Mouse (Mus musculus) forebrain, postnatal 0 days (tissue): ENCODE results near the gene AL607142.1. TPM values are rescaled to one million over a fixed set of nuclear protein-coding genes. Genes with fewer than 3 reads are reported as not detected.

Source experiments
- ATAC-seq: fragments of 200-750 bp; cut with Nextera tagmentation; 2 replicates; pipeline ENCODE4 v1.8.0; 2017; ENCODE audit warnings: mild to moderate bottlenecking, moderate library complexity
- DNase-seq: peaks from one replicate; pipeline ENCODE4 v3.0.0-alpha.2; 2015
- H3K27ac ChIP-seq: fragments of 300-500 bp; sonication (generic); 2 replicates; pipeline ENCODE4 v1.5.1; 2014; ENCODE audit warnings: low read depth, mild to moderate bottlenecking, antibody characterized with exemption, low read length, moderate library complexity, mixed read lengths
- H3K27me3 ChIP-seq: fragments of 300-500 bp; sonication (generic); 2 replicates; pipeline ENCODE4 v1.6.1; 2014; ENCODE audit warnings: mild to moderate bottlenecking, low read length, mixed read lengths; ENCODE audit not compliant: insufficient read depth
- H3K36me3 ChIP-seq: fragments of 300-500 bp; sonication (generic); 2 replicates; pipeline ENCODE4 v1.6.1; 2014; ENCODE audit warnings: mild to moderate bottlenecking, moderate library complexity; ENCODE audit not compliant: insufficient read depth
- H3K4me1 ChIP-seq: fragments of 300-500 bp; sonication (generic); 2 replicates; pipeline ENCODE4 v1.6.1; 2014; ENCODE audit warnings: antibody characterized with exemption; ENCODE audit not compliant: insufficient read depth
- H3K4me2 ChIP-seq: fragments of 300-500 bp; sonication (generic); 2 replicates; pipeline ENCODE4 v1.6.1; 2014; ENCODE audit warnings: low read depth, mild to moderate bottlenecking, moderate library complexity
- H3K4me3 ChIP-seq: fragments of 300-500 bp; sonication (generic); 2 replicates; pipeline ENCODE4 v1.5.1; 2014; ENCODE audit warnings: low read depth, low read length, mixed read lengths
- H3K9ac ChIP-seq: fragments of 300-500 bp; sonication (generic); 2 replicates; pipeline ENCODE4 v1.6.1; 2014; ENCODE audit warnings: mild to moderate bottlenecking
- H3K9me3 ChIP-seq: fragments of 300-500 bp; sonication (generic); 2 replicates; pipeline ENCODE4 v1.6.1; 2016; ENCODE audit warnings: low read length
- CTCF ChIP-seq: sonication (generic); IDR thresholded peaks from 2 replicates; pipeline ENCODE4 v1.5.1; 2016; ENCODE audit warnings: antibody characterized with exemption, control low read depth, low read depth
- WGBS: fragments of 180-500 bp; shearing (Covaris S2); extraction: QIAGEN DNeasy Blood & Tissue Kit; methylation state at CpG from one replicate; pipeline ENCODE4 v1.1.7; 2014; 5-methylcytosine and 5-hydroxymethylcytosine counted together
- polyA plus RNA-seq: library from polyadenylated mRNA; unstranded; fragments of >200 nt; fragmentation: Nextera tagmentation; extraction: Ambion mirVana; gene quantifications from 2 replicates; pipeline ENCODE4 v1.2.1, GENCODE M21; 2015
- total RNA-seq: library from RNA; depleted of rRNA; stranded (reverse); fragments of >200 nt; gene quantifications from 2 replicates; pipeline ENCODE4 v1.2.3, GENCODE M21; 2014

AL607142.1 gene
- total and polyA plus RNA-seq, 2 experiments from 2014 or later: not detected

DNA sequence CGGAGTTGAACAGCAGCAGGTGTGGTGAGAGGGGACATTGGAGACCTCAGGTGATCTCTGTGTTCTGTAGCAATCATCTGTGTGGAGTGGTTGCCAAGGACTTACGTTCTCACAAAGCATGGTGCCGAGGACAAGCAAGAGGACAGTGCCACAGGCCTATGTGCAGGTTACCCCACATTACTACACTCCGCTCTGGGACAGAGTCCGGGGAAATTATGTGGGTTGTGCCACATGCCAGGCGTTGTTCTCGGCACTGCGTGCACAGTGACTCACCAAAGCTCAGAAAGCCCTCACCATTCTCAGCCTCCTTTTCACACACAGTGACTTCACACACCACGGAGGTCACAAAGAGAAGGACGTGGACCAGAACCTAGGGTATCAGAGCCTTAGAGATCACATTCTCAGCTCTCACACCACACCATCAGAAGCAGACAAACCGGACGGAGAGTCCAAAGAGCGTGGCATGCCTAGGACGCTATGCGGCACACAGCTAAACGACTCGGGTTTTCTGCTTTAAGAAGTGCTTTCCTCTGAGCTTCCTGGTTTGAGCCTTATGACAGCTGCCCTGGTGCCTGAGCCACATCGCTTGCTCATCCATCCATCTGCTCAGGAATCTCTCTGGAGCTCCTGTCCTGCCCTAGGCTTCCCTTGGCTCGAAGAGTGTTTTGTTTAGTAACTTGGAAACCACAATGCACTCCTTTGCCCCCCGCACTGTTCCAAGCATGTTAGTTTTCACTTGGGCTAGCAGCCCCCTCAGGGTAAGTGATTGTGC is 1.3 kb upstream of the AL607142.1 start:
- H3K27me3 ChIP-seq: no peaks in the 10 kb centered on the region
- 89% methylated on average over 20 of the region's 20 CpGs for WGBS
- H3K9ac ChIP-seq: no peak overlapping the region
- H3K27ac ChIP-seq: no peak overlapping the region
- H3K4me1 ChIP-seq: no peaks in the 10 kb centered on the region
- H3K36me3 ChIP-seq: no peaks in the 10 kb centered on the region
- H3K9me3 ChIP-seq: no peaks in the 10 kb centered on the region
- DNase-seq (no peak), ATAC-seq (no peak)
- TF ChIP-seq CTCF: no peak
- no peak overlapping the region for H3K4me2 ChIP-seq
- H3K4me3 ChIP-seq: no peak overlapping the region

DNA sequence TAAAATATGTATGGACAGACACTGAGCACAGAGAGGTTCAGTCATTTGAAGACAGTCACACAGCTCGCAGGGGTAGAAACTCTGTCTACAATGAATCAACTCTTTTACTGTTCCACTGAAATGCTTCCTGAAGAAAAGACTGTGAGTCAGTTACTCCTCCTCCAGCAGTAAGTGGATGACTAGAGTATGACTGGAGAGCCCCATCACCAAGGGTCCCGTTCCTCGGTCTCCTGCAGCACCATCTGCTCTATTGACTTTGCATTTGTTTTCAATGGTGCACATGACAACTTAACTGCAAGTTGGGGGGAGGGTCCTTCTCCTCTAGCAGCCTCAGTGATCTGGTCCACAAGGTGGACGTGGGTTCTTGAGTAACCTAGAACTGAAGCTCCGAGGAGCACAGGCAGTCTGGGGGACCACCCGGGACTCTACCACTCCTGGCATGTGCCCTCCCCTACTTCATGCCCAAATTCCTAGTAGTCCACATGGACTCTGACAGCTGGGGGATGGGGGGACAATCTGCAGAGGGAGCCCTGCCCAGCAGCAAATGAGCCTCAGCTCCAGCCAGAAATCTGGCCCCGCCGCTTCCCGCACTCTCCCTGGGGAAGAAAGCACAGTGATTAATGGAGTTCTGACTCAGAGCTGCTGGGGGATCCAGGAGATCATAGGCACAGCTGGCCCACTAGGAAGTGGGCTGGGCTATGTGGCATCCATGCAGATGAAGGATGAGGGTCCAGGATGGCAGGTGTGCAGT is 2.2 kb downstream of the AL607142.1 start:
- no peak for TF ChIP-seq CTCF
- Histone ChIP-seq H3K4me3 (no peak overlapping the region), H3K9ac (no peak overlapping the region), H3K27ac (no peak overlapping the region), H3K36me3 (no peaks in the 10 kb centered on the region), H3K4me1 (no peaks in the 10 kb centered on the region), H3K4me2 (no peak overlapping the region), H3K27me3 (no peaks in the 10 kb centered on the region), H3K9me3 (no peaks in the 10 kb centered on the region)
- DNase-seq: no peak
- WGBS: 81% methylated on average over 9 of the region's 9 CpGs
- ATAC-seq: peak; percentile 28

DNA sequence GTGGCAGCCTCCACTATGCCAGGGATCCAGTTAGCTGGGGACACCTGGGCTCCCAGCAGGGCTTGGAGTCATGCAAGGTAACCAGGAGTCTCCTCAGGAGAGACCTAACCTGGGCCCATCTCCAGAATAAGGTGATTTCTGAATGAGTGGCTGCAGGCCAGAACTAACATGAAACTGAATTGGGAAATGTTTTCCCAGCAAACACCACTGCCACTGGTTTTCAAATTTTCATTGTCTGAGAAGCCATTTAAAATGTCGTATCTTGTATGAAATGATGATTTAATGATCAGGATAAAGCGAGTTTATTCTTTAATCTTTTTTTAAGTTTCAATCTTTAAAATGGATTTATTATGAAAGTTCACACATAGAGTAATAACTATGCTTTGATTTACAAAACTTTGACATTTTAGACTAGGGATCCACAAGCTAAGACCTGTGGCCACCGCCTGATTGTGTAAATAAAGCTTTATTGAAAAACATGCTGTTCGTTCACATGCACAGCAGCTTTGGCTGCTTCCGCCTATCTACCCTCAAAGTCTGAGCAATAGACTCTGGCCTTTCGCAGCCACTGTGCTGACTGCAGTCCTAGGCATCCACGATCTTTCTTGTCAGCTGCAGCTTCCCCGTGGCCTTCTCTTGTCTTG is 2.9 kb downstream of the AL607142.1 start:
- Histone ChIP-seq H3K27me3 (no peaks in the 10 kb centered on the region), H3K36me3 (no peaks in the 10 kb centered on the region), H3K9ac (no peak overlapping the region), H3K4me2 (no peak overlapping the region), H3K27ac (no peak overlapping the region), H3K9me3 (no peaks in the 10 kb centered on the region), H3K4me3 (no peak overlapping the region), H3K4me1 (no peaks in the 10 kb centered on the region)
- no peak for TF ChIP-seq CTCF
- DNase-seq (no peak), ATAC-seq (no peak)
- WGBS: 85% methylated on average over 8 of the region's 8 CpGs

DNA sequence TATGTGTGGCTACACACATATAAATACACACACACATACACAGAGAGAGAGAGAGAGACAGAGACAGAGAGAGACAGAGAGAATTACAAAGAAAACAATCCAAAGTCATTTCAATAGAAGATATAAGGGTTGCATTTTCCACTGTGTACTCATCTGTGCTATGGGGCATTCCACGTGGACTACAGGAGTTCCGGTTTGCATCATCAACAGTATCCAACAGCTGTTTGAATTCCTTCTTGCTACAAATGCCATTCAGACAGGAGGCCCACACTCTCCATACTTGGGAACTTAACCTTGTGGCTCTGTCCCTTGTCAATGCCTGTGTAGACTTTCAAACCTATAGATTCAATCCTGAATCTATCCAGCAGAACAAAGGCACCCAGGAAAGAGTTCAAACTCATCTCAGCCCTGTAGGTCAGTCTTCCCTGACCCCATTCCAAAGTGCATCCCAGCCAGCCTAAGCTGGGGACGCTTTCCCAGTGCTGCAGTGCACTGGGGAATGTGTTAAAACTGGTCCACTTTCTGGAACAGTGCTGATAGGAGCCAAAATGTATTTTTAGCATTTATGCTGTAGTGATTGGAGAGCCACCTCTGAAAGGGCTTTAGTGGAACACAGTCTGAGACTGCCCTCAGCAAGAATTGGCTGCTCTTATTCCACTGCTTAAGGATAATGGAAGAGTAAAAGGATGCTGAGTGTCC is 4.2 kb downstream of the AL607142.1 start:
- Histone ChIP-seq H3K4me3 (no peak overlapping the region), H3K4me2 (no peak overlapping the region)
- WGBS: 80% methylated on average over 3 of the region's 3 CpGs

DNA sequence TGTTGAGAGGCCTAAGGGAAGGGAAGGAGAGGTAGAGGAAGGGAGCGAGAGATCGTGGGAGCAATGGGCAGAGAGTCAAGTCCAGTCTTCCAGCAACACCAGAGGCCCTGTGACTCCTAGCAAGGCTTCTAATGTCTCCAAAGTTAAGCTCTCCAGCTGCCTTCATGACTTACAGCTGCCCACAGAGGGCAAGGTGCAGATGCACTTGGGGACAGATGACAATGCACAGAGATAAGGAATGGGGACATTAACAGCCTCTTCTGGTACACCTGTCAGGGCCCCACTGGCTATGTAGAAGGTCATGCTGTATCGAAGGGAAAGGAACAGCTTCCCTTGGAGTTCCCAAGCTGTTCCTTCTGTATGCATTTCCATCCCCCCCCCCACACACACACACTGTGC is 4.8 kb downstream of the AL607142.1 start:
- ATAC-seq: no peak
- no peak overlapping the region for H3K27ac ChIP-seq

More for the DNA sequence above, 4.2 kb downstream of the AL607142.1 start:
- Histone ChIP-seq H3K4me1 (no peaks in the 10 kb centered on the region), H3K9ac (no peak overlapping the region), H3K27ac (no peak overlapping the region), H3K9me3 (no peaks in the 10 kb centered on the region), H3K27me3 (no peaks in the 10 kb centered on the region), H3K36me3 (no peaks in the 10 kb centered on the region)
- TF ChIP-seq CTCF: no peak
- ATAC-seq: no peak
- DNase-seq: no peak

DNA sequence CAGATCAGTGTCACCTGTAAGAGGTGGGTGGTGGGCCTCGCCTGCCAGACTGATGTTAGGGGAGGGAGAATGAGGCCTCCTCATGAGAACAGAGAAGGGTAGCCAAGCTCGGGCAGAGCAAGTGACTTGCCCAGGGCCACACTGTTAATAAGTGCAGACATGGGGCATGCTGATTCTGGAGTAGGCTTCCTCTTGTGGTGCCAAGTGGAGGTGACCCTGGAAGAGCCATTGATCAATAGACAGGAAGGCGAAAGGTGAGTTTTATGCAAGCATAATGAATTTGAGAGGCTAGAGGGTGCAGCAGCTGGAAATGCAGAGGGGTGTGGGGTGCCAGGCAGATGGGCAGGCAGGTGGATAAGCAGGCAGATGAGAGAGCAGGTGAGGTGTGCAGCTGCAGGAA is 6.6 kb downstream of the AL607142.1 start:
- TF ChIP-seq CTCF: no peak
- no peak overlapping the region for H3K4me2 ChIP-seq
- H3K4me3 ChIP-seq: no peak overlapping the region
- H3K27ac ChIP-seq: no peak overlapping the region
- no peaks in the 10 kb centered on the region for H3K9me3 ChIP-seq
- DNase-seq: no peak
- H3K27me3 ChIP-seq: no peaks in the 10 kb centered on the region
- H3K4me1 ChIP-seq: no peaks in the 10 kb centered on the region
- ATAC-seq: no peak
- no peak overlapping the region for H3K9ac ChIP-seq
- H3K36me3 ChIP-seq: no peaks in the 10 kb centered on the region
- WGBS: 75% methylated on average over 3 of the region's 3 CpGs

More for the DNA sequence above, 4.8 kb downstream of the AL607142.1 start:
- Histone ChIP-seq H3K4me3 (no peak overlapping the region), H3K9ac (no peak overlapping the region), H3K4me2 (no peak overlapping the region), H3K27me3 (no peaks in the 10 kb centered on the region), H3K9me3 (no peaks in the 10 kb centered on the region), H3K36me3 (no peaks in the 10 kb centered on the region), H3K4me1 (no peaks in the 10 kb centered on the region)
- 99% methylated on average over 3 of the region's 3 CpGs for WGBS
- TF ChIP-seq CTCF: no peak
- no peak for DNase-seq
